Mouse (Mus musculus) thymus, postnatal 0 days (tissue): ENCODE results near the gene Gm20388. TPM values are rescaled to one million over a fixed set of nuclear protein-coding genes. Genes with fewer than 3 reads are reported as not detected.
A peak's percentile ranks its signal among the peaks of the same experiment; 100 is the strongest.
"Not testable (repeated sequence)": the region's sequence is repeated elsewhere in the genome, so short reads cannot be mapped to it uniquely, and the experiment has no call there.

Experiments
- DNase-seq: peaks from one replicate; pipeline ENCODE4 v3.0.0-alpha.2; 2015; ENCODE audit warnings: low spot score
- polyA plus RNA-seq: library from polyadenylated mRNA; unstranded; fragments of >200 nt; fragmentation: Nextera tagmentation; extraction: Ambion mirVana; gene quantifications from 2 replicates; pipeline ENCODE4 v1.2.1, GENCODE M21; 2015

Gm20388 gene
- polyA plus RNA-seq, 1 experiment from 2014 or later = not detected

GRCm38 (mm10) chr8:123514781-123515539, 3604.3 kb downstream of the Gm20388 start, which contains the start of gene Dbndd1:
Gene Dbndd1 (minus strand): TSS chr8:123515463.
- peak; percentile 75 for DNase-seq

GRCm38 (mm10) chr8:123515540-123515897, 3604.9 kb downstream of the Gm20388 start:
- no peak for DNase-seq

GRCm38 (mm10) chr8:123516596-123516995, 3606.0 kb downstream of the Gm20388 start:
- DNase-seq = no peak

GRCm38 (mm10) chr8:123518172-123518571, 3607.5 kb downstream of the Gm20388 start:
- DNase-seq = no peak

GRCm38 (mm10) chr8:123518667-123519066, 3608.0 kb downstream of the Gm20388 start, which contains the start of gene Gas8:
Gene Gas8 (plus strand): TSS chr8:123518834.
- peak; percentile 92 for DNase-seq

- DNase-seq = not testable (repeated sequence)
Measured at GRCm38 (mm10) chr8:123520048-123520447, 3609.4 kb downstream of the Gm20388 start.

GRCm38 (mm10) chr8:123527720-123528489, 3617.3 kb downstream of the Gm20388 start:
- DNase-seq = no peak

- no peak for DNase-seq
Measured at GRCm38 (mm10) chr8:123536242-123536989, 3625.8 kb downstream of the Gm20388 start.

GRCm38 (mm10) chr8:123536990-123537380, 3626.3 kb downstream of the Gm20388 start:
- DNase-seq = no peak

GRCm38 (mm10) chr8:123537641-123538040, 3627.0 kb downstream of the Gm20388 start:
- DNase-seq = not testable (repeated sequence)

- DNase-seq = not testable (repeated sequence)
Measured at GRCm38 (mm10) chr8:123564221-123564620, 3653.6 kb downstream of the Gm20388 start.

GRCm38 (mm10) chr8:123575386-123575785, 3664.7 kb downstream of the Gm20388 start:
- not testable (repeated sequence) for DNase-seq

- DNase-seq = not testable (repeated sequence)
Measured at GRCm38 (mm10) chr8:123600666-123601172, 3690.1 kb downstream of the Gm20388 start.

GRCm38 (mm10) chr8:123601457-123601856, 3690.8 kb downstream of the Gm20388 start:
- not testable (repeated sequence) for DNase-seq

GRCm38 (mm10) chr8:123612652-123613051, 3702.0 kb downstream of the Gm20388 start:
- DNase-seq = not testable (repeated sequence)

- not testable (repeated sequence) for DNase-seq
Measured at GRCm38 (mm10) chr8:123623523-123623922, 3712.9 kb downstream of the Gm20388 start.

GRCm38 (mm10) chr8:123624274-123624673, 3713.6 kb downstream of the Gm20388 start:
- no peak for DNase-seq

- DNase-seq = no peak
Measured at GRCm38 (mm10) chr8:123624702-123625101, 3714.1 kb downstream of the Gm20388 start.

GRCm38 (mm10) chr8:123625717-123626116, 3715.1 kb downstream of the Gm20388 start:
- DNase-seq = no peak

- peak; percentile 3 for DNase-seq
Measured at GRCm38 (mm10) chr8:123627410-123628147, 3716.9 kb downstream of the Gm20388 start.
